Mouse (Mus musculus): ENCODE measurements around the gene Gphb5.

DNA sequence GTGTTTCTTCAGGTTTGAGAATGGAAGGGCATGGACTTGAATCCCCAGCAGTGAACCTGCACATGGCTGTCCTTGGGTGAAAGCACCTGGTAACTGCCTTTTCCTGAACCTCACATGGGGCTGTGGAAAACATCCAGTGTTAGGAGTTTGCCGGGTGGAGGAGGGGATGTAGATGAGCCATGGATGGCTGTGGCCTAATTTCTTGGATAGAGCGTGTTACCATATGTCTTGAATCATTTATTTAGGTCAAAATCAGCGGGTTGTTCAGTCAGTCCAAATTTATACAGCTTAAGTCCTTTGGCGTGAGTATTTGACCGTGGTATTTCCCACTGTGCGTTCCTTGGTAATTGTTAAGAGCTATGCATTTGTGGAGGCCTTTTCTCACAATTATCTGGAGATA, 40.5 kb downstream of the Gphb5 start:
- TF ChIP-seq CTCF (IDR thresholded peaks at IDR 0.05; ENCODE audit: borderline replicate concordance, control insufficient read depth, extremely low read depth, insufficient read depth, low read length, poor library complexity) (no peak), POLR2A (IDR thresholded peaks at IDR 0.05; ENCODE audit: control insufficient read depth, extremely low read depth, insufficient read depth, low read length, poor library complexity) (no peak)

Measured in thymus, adult 2 months (tissue).